Mouse (Mus musculus) adrenal gland, adult 2 months (tissue): ENCODE data around the gene Sh2d1b2. TPM values are rescaled to one million over a fixed set of nuclear protein-coding genes. Genes with fewer than 3 reads are reported as not detected.

Experiments used
- DNase-seq: peaks from one replicate; pipeline ENCODE4 v3.0.0; 2021
- polyA plus RNA-seq: library from polyadenylated mRNA; depleted of rRNA; stranded (reverse); fragments of >200 nt; gene quantifications from 2 replicates; pipeline ENCODE4 v1.2.3, GENCODE M21; 2012; rRNA removed
- total RNA-seq, 2 experiments: library from RNA; stranded (reverse); gene quantifications; 2 replicates each; pipeline ENCODE4 v1.2.3; 2021

Gene Sh2d1b2
- total and polyA plus RNA-seq, 3 experiments: not detected

GRCm38 (mm10) chr1:170277016-170277415, 44.5 kb downstream of the Sh2d1b2 start, which contains the start of gene Sh2d1b1:
Gene Sh2d1b1, plus strand, starts transcription at chr1:170277320.
- no peak for DNase-seq

GRCm38 (mm10) chr1:170282415-170283129, 50.0 kb downstream of the Sh2d1b2 start:
- no peak for DNase-seq

- peak; percentile 60 for DNase-seq
Observed at GRCm38 (mm10) chr1:170292239-170292951, 59.8 kb downstream of the Sh2d1b2 start.

DNA sequence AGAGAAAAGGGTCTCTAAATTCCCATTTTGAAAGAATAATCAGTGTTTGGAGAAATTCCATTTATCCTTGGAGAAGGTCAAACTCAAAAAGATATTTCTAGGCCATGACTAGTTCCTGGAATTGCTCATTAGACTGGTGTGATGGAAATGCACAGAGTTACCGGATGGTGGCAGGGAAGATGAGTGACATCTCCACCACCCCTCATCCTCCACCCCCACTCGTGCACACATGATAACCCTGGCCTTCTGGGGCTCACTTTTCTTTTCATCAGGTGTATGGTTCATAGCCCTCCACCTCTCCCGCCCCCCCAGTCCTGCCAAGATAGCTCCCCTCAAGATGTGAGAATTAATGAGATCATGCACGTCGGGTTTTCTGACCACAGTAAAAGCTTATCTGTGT, 60.7 kb downstream of the Sh2d1b2 start:
- DNase-seq: peak; percentile 13

- DNase-seq: no peak
Observed at GRCm38 (mm10) chr1:170294786-170295570, 62.4 kb downstream of the Sh2d1b2 start.

DNA sequence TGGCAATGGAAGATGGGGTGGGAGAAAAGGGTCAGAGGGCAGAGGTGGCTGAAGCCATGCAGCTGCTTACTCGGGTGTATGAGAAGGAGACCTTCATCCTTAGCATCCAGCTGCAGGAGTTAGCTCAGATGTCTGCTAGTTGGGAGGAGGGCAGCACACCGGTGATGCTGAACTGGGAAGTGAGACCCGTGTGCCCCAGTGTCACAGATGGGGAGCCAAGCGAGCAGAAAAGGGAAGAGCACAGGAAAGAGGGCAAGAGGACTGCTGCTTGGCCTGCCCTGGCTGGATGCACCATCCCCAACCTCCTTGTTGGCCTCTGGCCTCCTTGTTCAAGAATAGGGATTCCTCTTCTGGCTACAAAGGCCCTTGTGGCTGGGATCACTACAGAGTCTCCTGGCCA, 66.9 kb downstream of the Sh2d1b2 start:
- no peak for DNase-seq

DNA sequence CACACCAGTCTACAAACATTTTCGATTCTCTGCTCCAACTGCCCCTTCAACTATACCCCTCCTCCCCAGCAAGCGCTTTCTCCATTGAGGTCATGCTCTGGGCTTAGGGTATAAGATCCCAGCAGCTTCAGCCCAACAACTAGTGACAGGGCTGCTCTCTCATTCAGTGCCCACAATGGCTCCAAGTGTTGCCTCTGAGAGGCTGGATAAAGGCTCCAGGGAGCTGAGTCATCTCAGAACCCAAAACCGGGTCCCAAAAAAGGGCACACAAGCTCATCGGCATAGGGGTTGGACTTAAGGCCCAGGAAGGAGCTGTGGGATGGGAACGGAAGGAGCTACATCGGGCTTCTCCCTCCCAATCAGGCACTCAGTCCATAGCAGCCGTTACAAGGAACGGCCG, 69.1 kb downstream of the Sh2d1b2 start:
- no peak for DNase-seq

GRCm38 (mm10) chr1:170302456-170302855, 69.9 kb downstream of the Sh2d1b2 start:
- DNase-seq: no peak

DNA sequence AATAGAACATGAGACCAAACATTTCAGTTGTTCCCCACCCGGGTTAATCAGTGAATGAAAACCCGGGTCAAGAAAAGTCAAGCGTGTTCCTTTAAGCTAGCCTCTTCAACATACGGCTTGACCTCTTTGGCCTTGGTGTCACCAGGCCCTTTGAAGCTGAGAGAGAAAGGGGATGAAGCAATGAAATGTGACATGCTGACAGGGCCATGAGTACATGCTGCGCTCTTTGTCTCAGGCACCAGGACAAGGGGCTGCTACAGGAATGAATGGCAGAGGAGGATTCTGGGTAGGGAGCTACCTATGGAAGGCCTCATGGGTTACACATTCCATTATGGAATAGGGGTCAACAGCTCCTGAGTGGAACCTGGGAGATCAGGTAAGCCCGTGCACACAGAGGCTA, 70.6 kb downstream of the Sh2d1b2 start:
- peak; percentile 22 for DNase-seq

Other genes with a start within 250 kb of the Sh2d1b2 start
- gene Ddr2, start 122.0 kb upstream of the Sh2d1b2 start, total RNA-seq: 10 to 100 TPM; 17.2 to 23.0 TPM
- 2.7 and 3.3 TPM in 2 replicates for gene Ddr2, start 122.0 kb upstream of the Sh2d1b2 start, polyA plus RNA-seq
- gene Uap1, start 57.8 kb upstream of the Sh2d1b2 start, total RNA-seq: 10 to 100 TPM; 42.3 to 47.2 TPM
- 7.0 and 7.5 TPM in 2 replicates for gene Uap1, start 57.8 kb upstream of the Sh2d1b2 start, polyA plus RNA-seq
- gene Uhmk1, start 17.4 kb upstream of the Sh2d1b2 start, total RNA-seq: 10 to 100 TPM; 60.6 to 65.4 TPM
- 8.0 and 8.3 TPM in 2 replicates for gene Uhmk1, start 17.4 kb upstream of the Sh2d1b2 start, polyA plus RNA-seq
- under 1 TPM; 0.55 to 0.69 TPM for gene Sh2d1b1, start 44.6 kb downstream of the Sh2d1b2 start, total RNA-seq
- gene Sh2d1b1, start 44.6 kb downstream of the Sh2d1b2 start, polyA plus RNA-seq: 0.15 and 0.16 TPM in 2 replicates
- gene Gm7694, start 73.6 kb downstream of the Sh2d1b2 start, total RNA-seq: 1 to 10 TPM; 9.5 to 9.6 TPM
- 5.3 and 7.5 TPM in 2 replicates for gene Gm7694, start 73.6 kb downstream of the Sh2d1b2 start, polyA plus RNA-seq
- not detected for gene Spata46, start 76.1 kb downstream of the Sh2d1b2 start, total RNA-seq
- not detected in 2 replicates for gene Spata46, start 76.1 kb downstream of the Sh2d1b2 start, polyA plus RNA-seq